In the genomic region with DNA sequence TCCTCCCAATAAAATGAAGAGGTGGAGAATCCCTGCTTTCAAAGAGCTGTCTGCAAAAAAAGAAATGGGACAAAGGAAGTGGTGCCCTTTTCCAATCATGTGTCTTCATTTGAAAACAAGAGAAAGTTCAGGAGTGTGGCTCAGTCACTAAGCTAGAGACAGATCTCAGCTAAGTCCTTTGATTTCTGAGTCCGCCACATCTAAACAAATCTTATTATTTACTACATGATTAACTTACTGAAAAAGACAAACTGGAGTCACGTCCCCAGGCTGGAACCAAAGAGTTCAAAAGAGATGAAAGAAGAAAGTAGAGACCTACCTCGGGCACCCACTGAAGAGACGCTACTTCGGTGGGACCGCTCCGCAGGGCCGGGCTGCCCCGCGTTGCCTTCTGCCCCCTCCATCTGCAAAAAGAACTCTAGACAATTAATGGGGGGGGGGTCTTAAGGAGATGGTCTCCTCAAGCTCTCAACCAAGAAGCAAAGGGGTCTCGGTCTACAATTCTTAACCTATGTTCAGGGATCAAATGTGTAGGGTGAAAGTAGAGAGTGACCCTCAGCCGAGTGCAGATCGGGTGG, we compare ENCODE assay signal across 1 mouse cellular context.
TF ChIP-seq lines count a peak whose summit lies in the region.

No protein-coding gene starts in this region.

TF ChIP-seq in MEL, 35 proteins besides CTCF, POLR2A, EP300 and RAD21:
- TF ChIP-seq MEF2A (IDR thresholded peaks at IDR 0.05; ENCODE audit: extremely low read depth, insufficient replicate concordance, low read depth, low read length, poor library complexity, severe bottlenecking) (no peak), JUND (IDR thresholded peaks at IDR 0.05; ENCODE audit: low read depth, low read length) (no peak), MAZ (IDR thresholded peaks at IDR 0.05; ENCODE audit: low read depth, low read length) (no peak), HCFC1 (IDR thresholded peaks at IDR 0.05; ENCODE audit: low read depth, low read length) (no peak), NELFE (IDR thresholded peaks at IDR 0.05; ENCODE audit: low read depth, low read length) (no peak), ELF1 (IDR thresholded peaks at IDR 0.05; ENCODE audit: low read depth, low read length) (no peak)
